Mouse (Mus musculus) hindbrain, embryonic 10.5 days (tissue): ENCODE results near the gene Pcsk2. TPM values are rescaled to one million over a fixed set of nuclear protein-coding genes. Genes with fewer than 3 reads are reported as not detected.

Source experiments
- DNase-seq: peaks from one replicate; pipeline ENCODE4 v3.0.0-alpha.2; 2017; ENCODE audit warnings: low spot score
- H3K27ac ChIP-seq: fragments of 300-500 bp; sonication (generic); 2 replicates; pipeline ENCODE4 v1.5.1; 2016; ENCODE audit warnings: mild to moderate bottlenecking, moderate library complexity
- H3K27me3 ChIP-seq: fragments of 300-500 bp; sonication (generic); 2 replicates; pipeline ENCODE4 v1.6.1; 2016; ENCODE audit warnings: mild to moderate bottlenecking; ENCODE audit not compliant: poor library complexity, insufficient read depth, severe bottlenecking
- H3K36me3 ChIP-seq: fragments of 300-500 bp; sonication (generic); 2 replicates; pipeline ENCODE4 v1.6.1; 2016; ENCODE audit warnings: mild to moderate bottlenecking, moderate library complexity
- H3K4me1 ChIP-seq: fragments of 300-500 bp; sonication (generic); replicated peaks from 2 replicates; pipeline ENCODE4 v1.6.1; 2016; ENCODE audit warnings: mild to moderate bottlenecking
- H3K4me3 ChIP-seq: fragments of 300-500 bp; sonication (generic); 2 replicates; pipeline ENCODE4 v1.5.1; 2016; ENCODE audit warnings: mild to moderate bottlenecking, moderate library complexity
- H3K9me3 ChIP-seq: fragments of 300-500 bp; sonication (generic); 2 replicates; pipeline ENCODE4 v1.6.1; 2016; ENCODE audit warnings: mild to moderate bottlenecking, moderate library complexity
- WGBS: fragments of 180-500 bp; shearing (Covaris S2); methylation state at CpG from one replicate; pipeline ENCODE4 v1.1.7; 2016; 5-methylcytosine and 5-hydroxymethylcytosine counted together
- polyA plus RNA-seq: library from polyadenylated mRNA; unstranded; fragments of >200 nt; fragmentation: Nextera tagmentation; extraction: Ambion mirVana; gene quantifications from 2 replicates; pipeline ENCODE4 v1.2.1, GENCODE M21; 2016

The Pcsk2 gene
- polyA plus RNA-seq, 1 experiment from 2014 or later: 2.4 TPM

DNA sequence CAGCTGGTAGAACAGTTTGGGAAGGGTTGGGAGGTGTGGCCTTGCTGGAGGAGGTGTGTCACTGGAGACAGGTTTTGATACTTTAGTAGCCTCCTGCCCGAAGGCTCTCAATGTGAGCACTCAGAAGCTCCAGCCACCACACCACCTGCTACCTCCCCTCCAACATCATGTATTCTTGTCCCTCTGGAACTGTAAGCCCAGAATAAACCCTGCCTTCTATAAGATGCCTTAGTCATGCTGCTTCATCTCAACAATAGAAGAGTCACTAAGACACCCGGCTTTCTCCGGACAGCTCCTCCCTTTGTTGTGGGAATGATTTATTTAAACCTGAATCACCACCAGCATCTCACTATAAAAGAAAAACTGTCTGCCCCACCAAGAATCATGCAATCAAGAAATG lies 166.9 kb downstream of the Pcsk2 start:
- no peak for DNase-seq
- Histone ChIP-seq H3K27ac (no peak overlapping the region), H3K4me1 (no peaks in the 10 kb centered on the region), H3K9me3 (no peaks in the 10 kb centered on the region), H3K4me3 (no peak overlapping the region), H3K36me3 (no peaks in the 10 kb centered on the region), H3K27me3 (no peaks in the 10 kb centered on the region)
- WGBS: 77% methylated on average over 3 of the region's 3 CpGs

DNA sequence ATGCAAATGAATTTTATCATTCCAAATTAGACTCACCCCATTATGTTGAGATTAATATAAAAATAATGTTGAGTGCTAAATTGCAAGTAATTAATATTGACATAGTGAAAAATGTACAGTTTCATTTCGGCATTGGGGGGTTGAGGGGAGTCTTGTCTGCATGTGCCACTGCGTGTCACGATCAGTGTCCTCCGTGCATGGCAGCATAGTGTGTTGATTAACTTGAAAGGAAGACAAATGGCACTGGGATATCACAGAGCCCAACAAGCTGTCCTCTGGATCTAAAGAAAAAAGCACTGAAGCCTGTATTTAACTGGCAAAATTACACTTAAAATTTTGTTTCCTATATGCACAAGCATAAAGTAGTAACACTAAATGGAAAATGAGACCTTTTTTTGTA lies 167.9 kb downstream of the Pcsk2 start:
- Histone ChIP-seq H3K27me3 (no peaks in the 10 kb centered on the region), H3K4me3 (no peak overlapping the region), H3K27ac (no peak overlapping the region), H3K4me1 (no peaks in the 10 kb centered on the region), H3K36me3 (no peaks in the 10 kb centered on the region), H3K9me3 (no peaks in the 10 kb centered on the region)
- DNase-seq: no peak
- WGBS: 92% methylated on average over 4 of the region's 4 CpGs

DNA sequence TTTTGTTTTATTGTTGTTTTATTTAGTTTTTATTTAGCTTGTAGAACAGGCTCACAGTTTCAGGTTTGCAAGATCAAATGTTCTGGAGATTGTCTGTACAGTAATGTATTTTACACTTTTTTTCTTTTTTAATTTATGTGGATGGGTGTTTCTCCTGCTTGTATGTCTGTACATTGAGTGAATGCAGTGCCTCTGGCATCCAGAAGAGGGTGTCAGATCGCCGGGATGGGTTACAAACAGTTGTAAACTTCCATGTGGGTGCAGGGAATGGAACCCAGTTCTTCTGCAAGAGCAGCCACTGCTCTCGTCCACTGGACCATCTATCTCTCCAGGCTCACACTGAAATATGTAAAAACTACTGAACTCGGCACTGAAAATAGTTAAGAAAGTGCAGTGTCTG lies 169.2 kb downstream of the Pcsk2 start:
- WGBS: 70% methylated on average over 4 of the region's 4 CpGs
- no peaks in the 10 kb centered on the region for H3K4me1 ChIP-seq
- no peaks in the 10 kb centered on the region for H3K27me3 ChIP-seq
- H3K4me3 ChIP-seq: no peak overlapping the region
- H3K36me3 ChIP-seq: no peaks in the 10 kb centered on the region
- H3K27ac ChIP-seq: no peak overlapping the region
- no peak for DNase-seq
- no peaks in the 10 kb centered on the region for H3K9me3 ChIP-seq

DNA sequence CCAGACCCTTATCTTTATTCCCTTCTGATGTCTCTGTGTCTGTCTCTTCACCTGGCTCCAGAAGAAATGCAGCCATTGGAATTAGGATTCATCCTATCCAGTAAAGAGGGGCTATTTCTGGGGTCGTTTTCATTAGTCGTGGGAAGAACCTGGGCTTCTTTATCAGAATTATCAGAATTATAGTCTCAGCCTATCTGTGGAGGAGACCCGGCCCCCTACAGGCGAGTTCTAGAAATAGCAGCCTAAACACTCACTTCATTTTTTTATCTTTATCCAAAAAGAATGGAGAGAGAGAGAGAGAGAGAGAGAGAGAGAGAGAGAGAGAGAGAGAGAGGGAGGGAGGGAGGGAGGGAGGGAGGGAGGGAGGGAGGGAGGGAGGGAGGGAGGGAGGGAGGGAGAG lies 177.3 kb downstream of the Pcsk2 start:
- no peak for DNase-seq

DNA sequence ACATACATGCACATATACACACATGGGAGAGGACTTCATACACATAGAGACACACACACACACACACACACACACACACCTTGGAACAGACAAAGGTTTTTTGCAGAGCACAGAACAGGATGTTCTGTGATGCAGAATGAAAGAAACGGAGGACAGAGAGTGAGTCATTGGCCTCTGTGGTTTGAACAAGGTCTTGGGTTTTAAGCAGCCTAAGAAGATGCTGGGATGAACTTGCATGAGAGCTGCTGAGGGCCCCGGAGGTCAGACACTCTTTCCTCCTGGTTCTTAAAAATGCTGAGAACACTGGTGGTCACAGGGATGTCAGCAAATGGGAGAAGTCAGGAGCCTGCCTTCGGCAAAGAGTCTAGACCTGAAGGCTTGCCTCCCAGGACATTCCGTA lies 178.1 kb downstream of the Pcsk2 start:
- no peaks in the 10 kb centered on the region for H3K4me1 ChIP-seq
- H3K36me3 ChIP-seq: no peaks in the 10 kb centered on the region
- H3K9me3 ChIP-seq: no peaks in the 10 kb centered on the region
- H3K4me3 ChIP-seq: no peak overlapping the region
- no peak for DNase-seq
- 86% methylated on average over 4 of the region's 4 CpGs for WGBS
- H3K27ac ChIP-seq: no peak overlapping the region
- no peaks in the 10 kb centered on the region for H3K27me3 ChIP-seq

More for the DNA sequence above, 177.3 kb downstream of the Pcsk2 start:
- Histone ChIP-seq H3K27ac (no peak overlapping the region), H3K27me3 (no peaks in the 10 kb centered on the region), H3K36me3 (no peaks in the 10 kb centered on the region), H3K4me1 (no peaks in the 10 kb centered on the region), H3K4me3 (no peak overlapping the region), H3K9me3 (no peaks in the 10 kb centered on the region)
- WGBS: 35% methylated on average over 4 of the region's 4 CpGs

DNA sequence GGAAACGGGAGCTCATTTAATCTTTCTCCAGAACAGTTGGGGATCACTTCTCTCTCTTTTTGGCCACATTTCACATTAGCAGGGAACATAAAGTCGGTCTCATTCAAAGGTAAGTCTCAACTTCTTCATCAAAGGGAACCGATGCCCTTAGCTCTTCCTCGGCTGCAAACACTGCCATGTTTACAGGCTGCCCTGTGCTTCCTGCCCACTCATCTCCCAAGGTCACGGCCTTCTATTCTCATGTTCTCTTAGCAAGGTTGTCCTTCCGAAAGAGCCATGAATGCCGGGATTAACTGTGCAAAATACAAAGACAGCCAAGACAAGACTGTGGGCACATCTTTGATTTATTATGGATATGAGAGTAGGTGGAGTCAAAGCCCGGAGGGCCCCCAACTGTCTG lies 178.8 kb downstream of the Pcsk2 start:
- Histone ChIP-seq H3K27me3 (no peaks in the 10 kb centered on the region), H3K9me3 (no peaks in the 10 kb centered on the region), H3K36me3 (no peaks in the 10 kb centered on the region), H3K4me3 (no peak overlapping the region), H3K27ac (no peak overlapping the region), H3K4me1 (no peaks in the 10 kb centered on the region)
- WGBS: 85% methylated on average over 8 of the region's 8 CpGs
- no peak for DNase-seq

DNA sequence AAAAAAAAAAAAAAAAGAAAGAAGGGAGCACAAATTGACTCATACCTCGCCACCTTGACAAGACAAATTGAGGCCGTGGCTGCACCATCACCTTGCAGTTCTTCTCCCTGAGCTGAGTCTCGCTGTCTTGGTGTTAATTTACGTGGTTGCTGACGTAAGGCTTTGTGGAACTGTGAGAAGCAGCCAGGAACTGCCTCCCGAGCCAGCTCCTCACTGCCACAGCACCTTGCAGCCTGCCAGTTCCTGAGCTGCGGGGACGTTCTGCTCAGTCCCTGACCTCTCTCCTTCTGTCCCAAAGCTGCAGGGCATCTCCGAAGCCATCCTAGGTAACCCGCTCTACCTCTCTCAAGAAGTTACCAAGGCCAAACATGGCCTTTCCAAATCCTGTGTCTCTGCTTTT lies 186.5 kb downstream of the Pcsk2 start:
- Histone ChIP-seq H3K4me3 (no peak overlapping the region), H3K27me3 (no peaks in the 10 kb centered on the region), H3K9me3 (no peaks in the 10 kb centered on the region), H3K27ac (no peak overlapping the region), H3K4me1 (no peaks in the 10 kb centered on the region), H3K36me3 (no peaks in the 10 kb centered on the region)
- no peak for DNase-seq
- 92% methylated on average over 10 of the region's 10 CpGs for WGBS

DNA sequence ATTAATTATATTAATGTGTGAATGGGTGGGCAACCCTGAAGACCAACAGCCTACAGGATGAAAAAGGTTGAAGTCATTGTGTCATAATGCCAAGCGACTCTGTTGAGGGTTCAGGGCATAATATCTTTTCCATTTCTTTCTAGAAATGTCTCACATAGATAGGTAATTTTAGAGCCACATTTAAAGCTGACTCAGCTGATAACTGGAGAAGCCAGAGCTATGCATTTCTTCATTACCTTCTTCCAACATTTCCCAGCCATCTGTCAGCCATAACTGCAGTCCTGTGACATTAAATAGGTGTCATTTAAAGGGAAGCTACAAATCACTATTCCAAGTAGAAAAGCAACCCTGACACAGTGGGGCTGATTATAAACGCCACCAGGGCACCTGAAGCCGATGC lies 189.5 kb downstream of the Pcsk2 start:
- no peaks in the 10 kb centered on the region for H3K36me3 ChIP-seq
- no peaks in the 10 kb centered on the region for H3K9me3 ChIP-seq
- no peak overlapping the region for H3K4me3 ChIP-seq
- no peak overlapping the region for H3K27ac ChIP-seq
- WGBS: 89% methylated on average over 3 of the region's 3 CpGs
- no peak for DNase-seq
- H3K4me1 ChIP-seq: no peaks in the 10 kb centered on the region
- no peaks in the 10 kb centered on the region for H3K27me3 ChIP-seq

DNA sequence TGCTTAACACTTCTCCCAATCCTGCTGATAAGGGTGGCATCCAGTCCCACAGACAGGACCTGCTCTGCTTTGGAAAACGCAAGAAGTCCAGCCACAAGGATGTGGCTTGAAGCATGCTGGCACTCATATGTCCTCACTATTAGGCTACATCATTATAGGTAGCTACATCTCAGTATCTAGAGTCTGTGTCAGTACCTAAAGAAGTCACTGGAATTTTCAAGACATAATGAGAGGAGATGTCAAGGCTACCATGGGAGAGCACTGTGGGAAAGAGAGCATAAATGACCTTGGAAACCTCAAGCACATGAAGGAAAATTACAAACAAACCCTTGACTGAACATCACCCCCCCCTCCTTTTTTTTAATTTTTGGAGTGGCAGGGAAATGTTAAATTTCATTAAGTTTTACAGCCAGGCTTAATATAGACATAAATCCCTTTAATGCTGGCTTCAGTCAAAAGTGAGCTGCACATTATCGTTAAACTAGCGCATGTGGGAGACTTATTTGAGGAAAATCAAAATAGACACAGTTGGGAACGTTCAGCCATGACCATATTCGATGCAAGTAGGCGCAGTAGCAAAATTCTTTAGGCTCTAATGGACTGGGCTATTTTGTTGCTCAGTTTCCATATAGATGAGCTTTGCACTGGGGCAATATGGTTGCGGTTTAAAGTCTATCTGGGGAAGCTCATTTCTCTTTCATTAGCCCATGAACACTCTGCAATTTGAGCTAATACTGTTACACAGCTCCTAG lies 193.7 kb downstream of the Pcsk2 start:
- no peaks in the 10 kb centered on the region for H3K9me3 ChIP-seq
- H3K4me1 ChIP-seq: no peaks in the 10 kb centered on the region
- H3K27me3 ChIP-seq: no peaks in the 10 kb centered on the region
- DNase-seq: no peak
- H3K27ac ChIP-seq: no peak overlapping the region
- no peaks in the 10 kb centered on the region for H3K36me3 ChIP-seq
- WGBS: 87% methylated on average over 7 of the region's 7 CpGs
- no peak overlapping the region for H3K4me3 ChIP-seq

DNA sequence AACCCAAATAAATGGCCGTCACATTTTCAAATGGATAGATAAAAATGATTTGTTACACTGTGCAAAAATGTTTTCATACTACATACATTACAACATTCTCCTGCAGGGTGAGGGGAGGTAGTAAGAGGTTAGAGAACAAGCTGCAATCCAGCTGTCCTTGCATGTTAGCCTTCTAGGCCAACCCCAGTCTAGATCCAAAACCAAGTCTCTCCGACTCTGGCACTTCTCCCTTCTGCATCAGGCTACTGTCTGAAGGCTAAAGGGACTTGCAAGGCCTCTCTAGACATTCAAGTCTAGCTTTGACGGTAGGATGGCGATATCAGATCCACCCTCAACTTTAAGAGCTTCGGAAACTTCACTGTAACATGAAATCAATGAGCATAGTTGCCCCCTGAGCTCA lies 196.5 kb downstream of the Pcsk2 start:
- Histone ChIP-seq H3K4me1 (no peaks in the 10 kb centered on the region), H3K4me3 (no peak overlapping the region), H3K36me3 (no peaks in the 10 kb centered on the region), H3K9me3 (no peaks in the 10 kb centered on the region), H3K27ac (no peak overlapping the region), H3K27me3 (no peaks in the 10 kb centered on the region)
- 89% methylated on average over 5 of the region's 5 CpGs for WGBS
- no peak for DNase-seq

DNA sequence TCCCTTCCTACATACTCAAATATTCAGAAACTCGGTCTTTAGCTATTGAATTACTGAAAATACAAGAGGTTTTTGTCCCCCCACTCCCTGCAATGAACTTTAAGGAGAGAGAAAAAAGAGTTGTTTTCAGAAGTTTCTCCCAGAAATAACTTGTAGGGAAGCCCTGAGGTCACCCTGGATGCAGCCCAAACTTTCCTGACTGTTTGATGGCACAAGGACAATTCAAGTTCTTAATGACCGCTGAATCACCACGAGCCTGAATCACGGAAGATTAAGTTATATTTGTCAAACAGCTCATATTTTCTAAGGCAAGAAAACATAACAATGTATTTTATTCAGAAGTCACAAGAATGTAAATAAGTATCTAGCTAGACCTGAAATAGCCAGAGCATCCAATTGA lies 197.1 kb downstream of the Pcsk2 start:
- no peaks in the 10 kb centered on the region for H3K27me3 ChIP-seq
- H3K4me1 ChIP-seq: no peaks in the 10 kb centered on the region
- no peaks in the 10 kb centered on the region for H3K9me3 ChIP-seq
- H3K4me3 ChIP-seq: no peak overlapping the region
- DNase-seq: no peak
- no peak overlapping the region for H3K27ac ChIP-seq
- WGBS: 91% methylated on average over 4 of the region's 4 CpGs
- H3K36me3 ChIP-seq: no peaks in the 10 kb centered on the region

DNA sequence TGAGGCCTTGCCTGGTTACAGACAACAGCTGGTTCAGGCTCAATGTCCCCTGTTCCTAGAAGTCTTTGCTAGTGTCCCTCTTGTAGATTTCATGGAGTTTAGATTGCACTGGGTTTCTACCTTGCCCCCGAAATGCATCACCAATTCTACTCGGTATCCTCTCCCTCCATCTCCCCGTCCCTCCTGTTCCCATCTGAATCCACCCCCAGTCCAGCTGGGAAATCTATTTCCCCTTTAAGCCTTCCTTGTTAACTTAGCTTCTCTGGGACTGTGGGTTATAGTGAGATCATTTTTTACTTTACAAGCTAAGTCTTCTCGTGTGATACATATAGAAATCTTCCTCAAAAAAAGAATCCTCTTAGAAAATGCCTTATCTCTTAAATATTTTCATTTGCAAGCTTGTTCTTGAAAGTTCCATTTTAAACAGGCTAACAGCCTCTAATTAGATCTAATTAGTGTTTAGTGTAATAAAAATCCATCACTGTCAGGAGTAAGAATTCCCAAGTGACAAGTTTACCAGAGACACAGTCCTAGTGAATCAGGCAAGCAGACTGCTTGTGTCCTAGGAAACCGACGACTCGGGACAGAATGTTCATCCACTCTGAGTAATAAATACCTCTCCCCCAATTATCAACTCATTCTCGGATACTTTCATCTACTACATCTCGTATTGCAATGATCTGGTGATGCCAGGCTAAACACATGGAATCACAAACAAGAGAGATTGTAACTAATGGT lies 206.3 kb downstream of the Pcsk2 start:
- no peaks in the 10 kb centered on the region for H3K9me3 ChIP-seq

DNA sequence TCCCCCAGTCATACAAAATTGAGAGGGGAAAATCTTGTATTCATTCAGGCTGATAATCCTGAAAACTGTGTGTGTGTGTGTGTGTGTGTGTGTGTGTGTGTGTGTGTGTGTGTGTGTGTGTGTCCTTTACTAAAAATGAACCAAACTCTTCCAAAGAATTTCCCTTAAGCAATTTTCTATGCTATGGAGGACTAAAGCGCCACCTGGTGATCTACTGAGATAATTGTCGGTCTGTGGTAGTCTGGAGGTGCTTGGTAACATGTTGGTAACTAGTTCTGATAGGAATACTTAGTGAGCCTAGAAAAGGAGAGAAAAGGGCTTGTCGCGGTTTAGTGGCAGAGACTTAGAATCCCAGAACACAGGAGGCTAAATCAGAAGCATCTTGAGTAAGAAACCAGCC lies 230.5 kb downstream of the Pcsk2 start:
- Histone ChIP-seq H3K4me1 (no peaks in the 10 kb centered on the region), H3K27me3 (no peaks in the 10 kb centered on the region), H3K27ac (no peak overlapping the region), H3K9me3 (0 out of 2 replicates have a peak, but pooled peaks cover 6% of the 10 kb centered on the region), H3K36me3 (no peaks in the 10 kb centered on the region), H3K4me3 (no peak overlapping the region)
- WGBS: 11% methylated on average over 4 of the region's 4 CpGs
- DNase-seq: peak; percentile 11

More for the DNA sequence above, 206.3 kb downstream of the Pcsk2 start:
- H3K27me3 ChIP-seq: no peaks in the 10 kb centered on the region
- 85% methylated on average over 9 of the region's 9 CpGs for WGBS
- H3K4me3 ChIP-seq: no peak overlapping the region
- no peaks in the 10 kb centered on the region for H3K4me1 ChIP-seq
- no peak for DNase-seq
- H3K36me3 ChIP-seq: no peaks in the 10 kb centered on the region
- no peak overlapping the region for H3K27ac ChIP-seq
